Mouse (Mus musculus) heart, adult 2 months (tissue): Measurements from ENCODE around the gene Nepn. TPM values are rescaled to one million over a fixed set of nuclear protein-coding genes. Genes with fewer than 3 reads are reported as not detected.

Experiments used
- DNase-seq, 2 experiments: peaks; one replicate each; pipeline ENCODE4 v3.0.0; 2021
- H3K27ac ChIP-seq: fragments of 200-600 bp; 2 replicates; pipeline ENCODE4 v1.8.1; 2022
- H3K27me3 ChIP-seq: fragments of 200-500 bp; 2 replicates; pipeline ENCODE4 v1.6.1; 2012; ENCODE audit warnings: mild to moderate bottlenecking, low read length, inconsistent platforms, mixed read lengths; ENCODE audit not compliant: control insufficient read depth, insufficient read depth
- H3K36me3 ChIP-seq: fragments of 200-500 bp; 2 replicates; pipeline ENCODE4 v1.6.1; 2012; ENCODE audit warnings: low read length, inconsistent platforms; ENCODE audit not compliant: control insufficient read depth, insufficient read depth
- H3K4me1 ChIP-seq: fragments of 200-500 bp; 2 replicates; pipeline ENCODE4 v1.6.1; 2011; ENCODE audit warnings: low read length; ENCODE audit not compliant: control insufficient read depth, insufficient read depth
- H3K4me3 ChIP-seq: fragments of 200-600 bp; 2 replicates; pipeline ENCODE4 v1.8.1; 2022
- H3K79me2 ChIP-seq: fragments of 200-500 bp; replicated peaks from 2 replicates; pipeline ENCODE4 v1.6.1; 2012; ENCODE audit warnings: mild to moderate bottlenecking, inconsistent platforms, low read length, moderate library complexity, mixed read lengths; ENCODE audit not compliant: control insufficient read depth, insufficient read depth
- H3K9ac ChIP-seq: fragments of 200-500 bp; 2 replicates; pipeline ENCODE4 v1.6.1; 2012; ENCODE audit warnings: low read depth, mild to moderate bottlenecking, control low read depth, inconsistent platforms, low read length, mixed read lengths
- CTCF ChIP-seq: fragments of 200-600 bp; IDR thresholded peaks from 2 replicates; pipeline ENCODE4 v1.8.1; 2022; ENCODE audit warnings: antibody characterized with exemption, mild to moderate bottlenecking, moderate library complexity
- EP300 ChIP-seq: fragments of 200-500 bp; IDR thresholded peaks from 2 replicates; pipeline ENCODE4 v1.6.1; 2011; ENCODE audit warnings: low read depth, low read length, control low read depth; ENCODE audit not compliant: insufficient read depth
- POLR2A ChIP-seq: fragments of 200-500 bp; IDR thresholded peaks from 2 replicates; pipeline ENCODE4 v1.6.1; 2011; ENCODE audit warnings: mild to moderate bottlenecking, low read depth, low read length, control low read depth; ENCODE audit not compliant: insufficient read depth
- WGBS: fragments of 180-500 bp; shearing (Covaris S2); methylation state at CpG from one replicate; pipeline ENCODE4 v1.1.7; 2018; 5-methylcytosine and 5-hydroxymethylcytosine counted together
- intact Hi-C: fragments of 180-260 bp; cut with DNase I; formaldehyde crosslinking; loops from one replicate; pipeline ENCODE4 v1.15.1; 2025
- polyA plus RNA-seq: library from polyadenylated mRNA; depleted of rRNA; stranded (reverse); fragments of >200 nt; gene quantifications from 2 replicates; pipeline ENCODE4 v1.2.3, GENCODE M21; 2012
- total RNA-seq, 2 experiments: library from RNA; stranded (reverse); gene quantifications; 2 replicates each; pipeline ENCODE4 v1.2.3; 2021

Nepn gene
- total and polyA plus RNA-seq, 3 experiments, result 0.59 to 1.2 (median 0.63) TPM

- no peak overlapping the region for H3K27ac ChIP-seq
- intact Hi-C loops, result no loop called here
- no peaks in the 10 kb centered on the region for H3K4me1 ChIP-seq
- H3K36me3 ChIP-seq, result no peaks in the 10 kb centered on the region; the same call in 1 of the 2 replicates
- H3K79me2 ChIP-seq, result no peaks in the 10 kb centered on the region; the same call in 1 of the 2 replicates
- no peak overlapping the region for H3K4me3 ChIP-seq
- TF ChIP-seq CTCF (no peak), POLR2A (no peak), EP300 (no peak)
- H3K9ac ChIP-seq, result no peak overlapping the region
- no peak for DNase-seq
- WGBS, result 94% methylated on average over 9 of the region's 9 CpGs
- no peaks in the 10 kb centered on the region for H3K27me3 ChIP-seq
Measured at GRCm38 (mm10) chr10:52360862-52361609, 27.7 kb upstream of the Nepn start.

GRCm38 (mm10) chr10:52368376-52368775 lies 20.4 kb upstream of the Nepn start:
- 44% methylated on average over 4 of the region's 4 CpGs for WGBS
- H3K27ac ChIP-seq, result no peak overlapping the region

GRCm38 (mm10) chr10:52373834-52374233 lies 14.9 kb upstream of the Nepn start:
- no peaks in the 10 kb centered on the region for H3K27me3 ChIP-seq
- 71% methylated on average over 4 of the region's 4 CpGs for WGBS

More at GRCm38 (mm10) chr10:52368376-52368775, 20.4 kb upstream of the Nepn start:
- no peak overlapping the region for H3K9ac ChIP-seq
- H3K4me1 ChIP-seq, result peaks cover 2% of the 10 kb centered on the region
- no peaks in the 10 kb centered on the region for H3K27me3 ChIP-seq
- H3K79me2 ChIP-seq, result peaks cover 3% of the 10 kb centered on the region
- TF ChIP-seq EP300 (no peak), POLR2A (no peak), CTCF (no peak)
- DNase-seq, result no peak
- no peak overlapping the region for H3K4me3 ChIP-seq
- H3K36me3 ChIP-seq, result no peaks in the 10 kb centered on the region; the same call in 1 of the 2 replicates
- intact Hi-C loops, result no loop called here

GRCm38 (mm10) chr10:52374651-52375050 lies 14.1 kb upstream of the Nepn start:
- no peak overlapping the region for H3K27ac ChIP-seq
- no peak overlapping the region for H3K4me3 ChIP-seq
- H3K4me1 ChIP-seq, result peaks cover 4% of the 10 kb centered on the region
- H3K36me3 ChIP-seq, result peaks cover 9% of the 10 kb centered on the region
- TF ChIP-seq EP300 (no peak), CTCF (no peak), POLR2A (no peak)
- DNase-seq, result no peak
- no peak overlapping the region for H3K9ac ChIP-seq
- no peaks in the 10 kb centered on the region for H3K27me3 ChIP-seq
- intact Hi-C loops, result no loop called here
- H3K79me2 ChIP-seq, result 0 out of 2 replicates have a peak, but pooled peaks cover 1% of the 10 kb centered on the region

More at GRCm38 (mm10) chr10:52373834-52374233, 14.9 kb upstream of the Nepn start:
- no peak for DNase-seq
- Histone ChIP-seq H3K9ac (no peak overlapping the region), H3K27ac (no peak overlapping the region), H3K4me1 (peaks cover 4% of the 10 kb centered on the region), H3K4me3 (no peak overlapping the region), H3K36me3 (peaks cover 9% of the 10 kb centered on the region), H3K79me2 (0 out of 2 replicates have a peak, but pooled peaks cover 1% of the 10 kb centered on the region)
- intact Hi-C loops, result no loop called here
- no peak for TF ChIP-seq POLR2A
- TF ChIP-seq CTCF, result no peak
- no peak for TF ChIP-seq EP300

- Histone ChIP-seq H3K36me3 (peaks cover 11% of the 10 kb centered on the region), H3K27me3 (no peaks in the 10 kb centered on the region), H3K4me3 (no peak overlapping the region), H3K79me2 (0 out of 2 replicates have a peak, but pooled peaks cover 1% of the 10 kb centered on the region), H3K4me1 (peaks cover 4% of the 10 kb centered on the region), H3K9ac (no peak overlapping the region), H3K27ac (no peak overlapping the region)
- intact Hi-C loops, result no loop called here
- TF ChIP-seq POLR2A, result no peak
- TF ChIP-seq CTCF, result no peak
- TF ChIP-seq EP300, result no peak
- 80% methylated on average over 2 of the region's 2 CpGs for WGBS
- DNase-seq, result no peak
Measured at GRCm38 (mm10) chr10:52376422-52376821, 12.3 kb upstream of the Nepn start.

- intact Hi-C loops, result no loop called here
- DNase-seq, result no peak
- no peaks in the 10 kb centered on the region for H3K27me3 ChIP-seq
- no peak overlapping the region for H3K9ac ChIP-seq
- H3K4me3 ChIP-seq, result no peak overlapping the region
- no peak for TF ChIP-seq EP300
- TF ChIP-seq CTCF, result no peak
- TF ChIP-seq POLR2A, result no peak
- peaks cover 6% of the 10 kb centered on the region for H3K4me1 ChIP-seq
- no peak overlapping the region for H3K27ac ChIP-seq
- peaks cover 12% of the 10 kb centered on the region for H3K36me3 ChIP-seq
- no peaks in the 10 kb centered on the region for H3K79me2 ChIP-seq
- WGBS, result 89% methylated on average over 2 of the region's 2 CpGs
Measured at GRCm38 (mm10) chr10:52377813-52378212, 11.0 kb upstream of the Nepn start.
